Mouse (Mus musculus) megakaryocyte, embryonic 14.5 days (primary cell): Measurements from ENCODE around the gene Cyp4f16. TPM values are rescaled to one million over a fixed set of nuclear protein-coding genes. Genes with fewer than 3 reads are reported as not detected.
"Not testable (repeated sequence)": the region's sequence is repeated elsewhere in the genome, so short reads cannot be mapped to it uniquely, and the experiment has no call there.

Experiments used
- H3K27me3 ChIP-seq: replicated peaks from 2 replicates; pipeline ENCODE3; 2012; ENCODE audit warnings: inconsistent platforms
- H3K36me3 ChIP-seq: replicated peaks from 2 replicates; pipeline ENCODE3; 2012; ENCODE audit warnings: low read length, inconsistent platforms, mixed read lengths
- H3K4me1 ChIP-seq: 2 replicates; pipeline ENCODE4 v1.6.1; 2012; ENCODE audit warnings: inconsistent platforms
- H3K4me3 ChIP-seq: replicated peaks from 2 replicates; pipeline ENCODE3; 2012; ENCODE audit warnings: moderate library complexity, mild to moderate bottlenecking, inconsistent platforms
- H3K9me3 ChIP-seq: 2 replicates; pipeline ENCODE4 v1.6.1; 2012; ENCODE audit warnings: inconsistent platforms
- FLI1 ChIP-seq: IDR thresholded peaks from 2 replicates; pipeline ENCODE4 v1.6.1; 2012; ENCODE audit warnings: low read length, inconsistent platforms, mixed read lengths
- GATA1 ChIP-seq: IDR thresholded peaks from 3 replicates; pipeline ENCODE4 v1.6.1; 2012; ENCODE audit warnings: mixed read lengths, low read length, inconsistent platforms, borderline replicate concordance
- polyA plus RNA-seq: library from polyadenylated mRNA; stranded (reverse); fragments of >175 nt; gene quantifications from 2 replicates; pipeline ENCODE4 v1.2.3, GENCODE M21; 2012; ENCODE audit warnings: low replicate concordance; ENCODE audit not compliant: insufficient read depth

Cyp4f16 gene
- polyA plus RNA-seq, 1 experiment, result 5.3 TPM

- H3K36me3 ChIP-seq, result no peaks in the 10 kb centered on the region
- TF ChIP-seq FLI1 (no peak), GATA1 (no peak)
- peaks cover 1% of the 10 kb centered on the region for H3K27me3 ChIP-seq
- no peak overlapping the region for H3K4me3 ChIP-seq
- H3K4me1 ChIP-seq, result peaks cover 23% of the 10 kb centered on the region; the same call in 1 of the 2 replicates
- H3K9me3 ChIP-seq, result no peaks in the 10 kb centered on the region
Observed at GRCm38 (mm10) chr17:32522386-32522785, 14.0 kb upstream of the Cyp4f16 start.

- TF ChIP-seq GATA1 (no peak), FLI1 (no peak)
- Histone ChIP-seq H3K4me3 (no peak overlapping the region), H3K27me3 (peaks cover 1% of the 10 kb centered on the region), H3K9me3 (no peaks in the 10 kb centered on the region), H3K4me1 (peaks cover 25% of the 10 kb centered on the region; the same call in 1 of the 2 replicates), H3K36me3 (no peaks in the 10 kb centered on the region)
Observed at GRCm38 (mm10) chr17:32522816-32523215, 13.5 kb upstream of the Cyp4f16 start.

- H3K36me3 ChIP-seq, result no peaks in the 10 kb centered on the region
- H3K4me3 ChIP-seq, result peak overlapping the region; percentile 80
- H3K9me3 ChIP-seq, result no peaks in the 10 kb centered on the region
- peaks cover 1% of the 10 kb centered on the region for H3K27me3 ChIP-seq
- TF ChIP-seq GATA1 (no peak), FLI1 (no peak)
- peaks cover 36% of the 10 kb centered on the region for H3K4me1 ChIP-seq
Observed at GRCm38 (mm10) chr17:32523895-32524294, 12.5 kb upstream of the Cyp4f16 start.

GRCm38 (mm10) chr17:32526341-32526740, 10.0 kb upstream of the Cyp4f16 start:
- H3K4me3 ChIP-seq, H3K36me3 ChIP-seq, H3K27me3 ChIP-seq, H3K9me3 ChIP-seq: not testable (repeated sequence)
- H3K4me1 ChIP-seq, result peaks cover 32% of the 10 kb centered on the region

GRCm38 (mm10) chr17:32527748-32528147, 8.6 kb upstream of the Cyp4f16 start:
- H3K36me3 ChIP-seq, result no peaks in the 10 kb centered on the region

GRCm38 (mm10) chr17:32528408-32529337, 7.7 kb upstream of the Cyp4f16 start:
- Histone ChIP-seq H3K27me3 (peaks cover 1% of the 10 kb centered on the region), H3K36me3 (no peaks in the 10 kb centered on the region), H3K4me1 (peaks cover 30% of the 10 kb centered on the region), H3K4me3 (peak overlapping the region; percentile 90), H3K9me3 (no peaks in the 10 kb centered on the region)
- no peak for TF ChIP-seq GATA1
- no peak for TF ChIP-seq FLI1

More at GRCm38 (mm10) chr17:32527748-32528147, 8.6 kb upstream of the Cyp4f16 start:
- Histone ChIP-seq H3K27me3 (peaks cover 1% of the 10 kb centered on the region), H3K4me1 (peaks cover 28% of the 10 kb centered on the region), H3K9me3 (no peaks in the 10 kb centered on the region), H3K4me3 (no peak overlapping the region)
- TF ChIP-seq FLI1, result no peak
- no peak for TF ChIP-seq GATA1

- H3K4me1 ChIP-seq, result peaks cover 59% of the 10 kb centered on the region
- not testable (repeated sequence) for H3K27me3 ChIP-seq, H3K9me3 ChIP-seq, H3K36me3 ChIP-seq, H3K4me3 ChIP-seq
Observed at GRCm38 (mm10) chr17:32532356-32532755, 4.0 kb upstream of the Cyp4f16 start.

- H3K4me3 ChIP-seq, result no peak overlapping the region
- H3K9me3 ChIP-seq, result no peaks in the 10 kb centered on the region
- TF ChIP-seq GATA1, result no peak
- TF ChIP-seq FLI1, result no peak
- no peaks in the 10 kb centered on the region for H3K36me3 ChIP-seq
- no peaks in the 10 kb centered on the region for H3K27me3 ChIP-seq
- peaks cover 56% of the 10 kb centered on the region for H3K4me1 ChIP-seq
Observed at GRCm38 (mm10) chr17:32534068-32534467, 2.3 kb upstream of the Cyp4f16 start.

GRCm38 (mm10) chr17:32536867-32537250, 501 bp downstream of the Cyp4f16 start:
- peak overlapping the region; percentile 89 for H3K4me3 ChIP-seq

GRCm38 (mm10) chr17:32544792-32545191, 8.4 kb downstream of the Cyp4f16 start:
- H3K4me3 ChIP-seq, H3K4me1 ChIP-seq, H3K9me3 ChIP-seq, H3K27me3 ChIP-seq: not testable (repeated sequence)
- peaks cover 45% of the 10 kb centered on the region for H3K36me3 ChIP-seq

More at GRCm38 (mm10) chr17:32536867-32537250, 501 bp downstream of the Cyp4f16 start:
- no peaks in the 10 kb centered on the region for H3K27me3 ChIP-seq
- no peak for TF ChIP-seq GATA1
- no peaks in the 10 kb centered on the region for H3K9me3 ChIP-seq
- H3K36me3 ChIP-seq, result peaks cover 6% of the 10 kb centered on the region
- H3K4me1 ChIP-seq, result peaks cover 58% of the 10 kb centered on the region

GRCm38 (mm10) chr17:32550377-32550776, 14.0 kb downstream of the Cyp4f16 start:
- not testable (repeated sequence) for H3K4me3 ChIP-seq, H3K9me3 ChIP-seq, H3K27me3 ChIP-seq
- Histone ChIP-seq H3K36me3 (peaks cover 15% of the 10 kb centered on the region), H3K4me1 (peaks cover 17% of the 10 kb centered on the region)
